Mouse (Mus musculus): ENCODE data around the gene Klf1. TPM values are rescaled to one million over a fixed set of nuclear protein-coding genes. Genes with fewer than 3 reads are reported as not detected.
A peak's percentile ranks its signal among the peaks of the same experiment; 100 is the strongest.

The Klf1 gene
- polyA plus RNA-seq, 1 experiment from 2014 or later: 0.91 TPM

DNA sequence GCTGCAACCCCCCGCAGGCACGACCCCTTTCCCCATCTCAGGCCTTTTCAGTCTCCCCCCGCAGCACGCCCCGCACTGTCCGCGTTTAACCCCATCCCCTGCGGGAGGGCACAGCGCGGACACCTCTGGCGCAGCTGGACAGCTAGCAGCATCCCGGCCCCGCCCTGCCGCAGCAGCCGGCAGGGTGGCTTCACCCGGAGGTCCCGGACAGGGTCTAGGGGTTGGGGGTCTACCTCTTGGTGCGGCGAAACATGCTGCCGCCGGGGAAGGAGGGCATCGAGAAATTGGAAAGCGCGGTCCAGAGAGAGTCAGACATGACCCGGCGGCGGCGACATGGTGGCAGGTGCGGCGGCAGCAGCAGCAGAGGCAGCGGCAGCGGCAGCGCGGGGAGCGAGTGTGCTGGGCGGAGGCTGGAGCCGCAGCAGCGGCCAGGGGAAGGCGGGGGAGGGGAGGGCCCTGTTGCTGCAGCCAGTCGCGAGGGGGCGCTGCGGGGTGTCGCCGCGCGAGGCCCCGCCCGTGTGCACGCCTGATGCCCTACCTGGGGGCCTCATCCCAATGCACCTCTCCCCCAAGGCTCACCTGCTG lies 35.3 kb downstream of the Klf1 start, which contains the start of gene Mast1:
TSS of gene Mast1 (minus strand) at position 398 of the 585 bp plus-strand sequence.
- Histone ChIP-seq H3K36me3 (replicated peaks; ENCODE audit: control insufficient read depth, insufficient read depth) (peaks cover 9% of the 10 kb centered on the region; the same call in 1 of the 2 replicates), H3K27ac (peak within 1 kb of the TSS; percentile 98), H3K4me1 (replicated peaks; ENCODE audit: control insufficient read depth, insufficient read depth, low read length) (peaks cover 30% of the 10 kb centered on the region), H3K27me3 (ENCODE audit: control insufficient read depth, insufficient read depth, low read length) (peaks cover 13% of the 10 kb centered on the region), H3K9ac (peak within 1 kb of the TSS; percentile 95), H3K4me2 (replicated peaks) (peak within 1 kb of the TSS; percentile 90), H3K9me3 (ENCODE audit: control insufficient read depth, low read length) (no peaks in the 10 kb centered on the region), H3K4me3 (replicated peaks; ENCODE audit: low read length) (peak within 1 kb of the TSS; percentile 81)
- WGBS: under 1% methylated on average over 50 of the region's 50 CpGs
- ATAC-seq (ENCODE audit: low FRiP score) (peak; percentile 76), DNase-seq (ENCODE audit: low spot score) (peak; percentile 84)

DNA sequence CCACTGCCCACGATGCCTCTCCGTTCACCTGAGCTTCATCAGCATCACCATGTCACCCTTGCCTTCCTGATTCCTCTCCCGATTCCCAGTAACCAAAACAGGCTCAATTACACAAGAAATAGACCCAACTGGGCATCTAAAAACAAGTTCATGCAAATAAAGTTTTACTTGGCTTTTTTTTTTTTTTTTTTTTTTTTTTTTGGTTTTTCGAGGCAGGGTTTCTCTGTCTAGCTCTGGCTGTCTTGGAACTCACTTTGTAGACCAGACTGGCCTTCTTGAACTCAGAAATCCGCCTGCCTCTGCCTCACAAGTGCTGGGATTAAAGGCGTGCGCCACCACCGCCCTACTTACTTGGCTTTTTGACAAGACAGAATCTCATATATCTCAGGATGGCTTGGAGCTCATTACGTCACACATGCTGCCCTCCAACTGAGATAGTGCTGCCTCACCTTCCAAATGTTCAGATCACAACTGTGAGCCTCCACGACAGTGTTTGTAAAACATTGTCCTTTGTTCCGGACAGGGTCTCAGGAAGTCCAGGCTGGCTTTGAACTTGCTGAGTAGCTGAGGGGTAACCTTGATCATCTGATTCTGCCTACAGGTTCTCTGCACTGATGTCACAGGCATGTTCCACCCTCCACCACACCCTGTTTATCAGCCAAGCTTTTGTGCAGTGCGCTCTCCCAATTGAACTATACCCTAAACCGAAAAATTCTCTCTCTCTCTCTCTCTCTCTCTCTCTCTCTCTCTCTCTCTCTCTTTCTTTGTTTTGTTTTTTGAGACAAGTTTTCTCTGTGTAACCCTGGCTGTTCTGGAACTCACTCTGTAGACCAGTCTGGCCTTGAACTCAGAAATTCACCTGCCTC lies 36.1 kb downstream of the Klf1 start:
- Histone ChIP-seq H3K36me3 (replicated peaks; ENCODE audit: control insufficient read depth, insufficient read depth) (peaks cover 1% of the 10 kb centered on the region; the same call in 1 of the 2 replicates), H3K4me1 (replicated peaks; ENCODE audit: control insufficient read depth, insufficient read depth, low read length) (peaks cover 30% of the 10 kb centered on the region), H3K9ac (peak overlapping the region; percentile 95), H3K4me3 (replicated peaks; ENCODE audit: low read length) (peak overlapping the region; percentile 81), H3K27ac (peak overlapping the region; percentile 98), H3K9me3 (ENCODE audit: control insufficient read depth, low read length) (no peaks in the 10 kb centered on the region), H3K27me3 (ENCODE audit: control insufficient read depth, insufficient read depth, low read length) (peaks cover 13% of the 10 kb centered on the region), H3K4me2 (replicated peaks) (peak overlapping the region; percentile 90)
- ATAC-seq (ENCODE audit: low FRiP score) (no peak), DNase-seq (ENCODE audit: low spot score) (no peak)
- 62% methylated on average over 12 of the region's 13 CpGs for WGBS

DNA sequence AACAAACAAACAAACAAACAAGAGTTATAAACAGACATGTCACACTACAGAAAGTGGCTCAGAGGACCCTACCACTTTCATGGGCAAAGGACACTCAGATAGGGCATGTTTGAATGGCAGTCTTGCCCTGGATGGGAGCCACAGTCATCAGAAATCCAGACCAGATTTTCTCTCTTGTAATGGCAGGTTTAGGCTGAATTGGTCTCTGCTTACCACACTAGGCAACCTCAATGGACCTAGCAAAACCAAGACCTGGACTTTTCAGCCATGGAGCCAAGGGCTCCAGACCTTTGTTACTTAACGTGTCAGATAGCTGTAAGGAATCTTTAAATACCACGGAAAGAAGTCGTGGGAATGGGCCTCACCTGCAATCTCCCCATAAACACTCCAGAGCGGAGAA lies 42.0 kb downstream of the Klf1 start:
- Histone ChIP-seq H3K36me3 (replicated peaks; ENCODE audit: control insufficient read depth, insufficient read depth) (no peaks in the 10 kb centered on the region), H3K4me1 (replicated peaks; ENCODE audit: control insufficient read depth, insufficient read depth, low read length) (peaks cover 27% of the 10 kb centered on the region), H3K4me3 (replicated peaks; ENCODE audit: low read length) (no peak overlapping the region), H3K27ac (no peak overlapping the region), H3K4me2 (replicated peaks) (peak overlapping the region; percentile 82), H3K27me3 (ENCODE audit: control insufficient read depth, insufficient read depth, low read length) (peaks cover 48% of the 10 kb centered on the region), H3K9me3 (ENCODE audit: control insufficient read depth, low read length) (no peaks in the 10 kb centered on the region), H3K9ac (no peak overlapping the region)
- WGBS: 22% methylated on average over 4 of the region's 4 CpGs
- DNase-seq (ENCODE audit: low spot score) (no peak), ATAC-seq (ENCODE audit: low FRiP score) (no peak)

DNA sequence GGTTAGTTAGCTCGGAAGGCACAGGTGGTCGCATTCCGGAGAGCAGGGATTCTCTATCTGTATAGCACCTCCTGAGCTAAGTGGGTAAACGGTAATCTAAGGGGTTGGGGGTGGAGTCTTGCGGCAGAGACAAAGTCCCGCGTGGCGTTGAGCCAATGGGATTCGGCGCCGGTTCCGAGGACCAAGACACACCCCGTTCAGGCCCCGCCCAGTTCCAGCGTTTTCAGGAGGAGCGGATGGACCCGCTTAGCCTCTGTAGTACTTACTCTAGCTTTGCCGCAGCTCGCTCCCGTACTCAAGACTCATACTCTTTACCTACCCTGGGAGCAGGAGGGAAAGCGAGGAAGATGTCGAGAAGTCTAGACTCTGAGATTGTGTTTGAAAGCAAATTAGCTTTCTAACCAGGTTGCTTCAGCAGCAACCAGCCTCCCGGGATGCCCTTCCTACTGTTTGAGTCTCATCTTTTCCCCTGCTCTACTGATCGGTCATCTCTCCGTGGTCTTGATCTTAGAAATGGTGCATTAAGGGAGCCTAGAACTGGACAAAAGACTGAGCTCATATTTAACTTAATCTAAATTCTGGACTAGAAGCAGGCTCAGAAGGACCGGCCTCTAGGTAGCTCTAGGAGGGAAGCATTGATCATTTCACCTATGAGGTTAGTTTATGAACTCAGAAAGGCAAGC lies 42.9 kb downstream of the Klf1 start:
- H3K27ac ChIP-seq: no peak overlapping the region
- 2% methylated on average over 26 of the region's 26 CpGs for WGBS
- H3K4me1 ChIP-seq (replicated peaks; ENCODE audit: control insufficient read depth, insufficient read depth, low read length): peaks cover 27% of the 10 kb centered on the region
- H3K36me3 ChIP-seq (replicated peaks; ENCODE audit: control insufficient read depth, insufficient read depth): no peaks in the 10 kb centered on the region
- peak overlapping the region; percentile 70 for H3K4me3 ChIP-seq (replicated peaks; ENCODE audit: low read length)
- DNase-seq (ENCODE audit: low spot score) (peak; percentile 65), ATAC-seq (ENCODE audit: low FRiP score) (0 out of 2 replicates have a peak, but pooled peaks have one; percentile 23)
- peak overlapping the region; percentile 82 for H3K4me2 ChIP-seq (replicated peaks)
- peaks cover 52% of the 10 kb centered on the region for H3K27me3 ChIP-seq (ENCODE audit: control insufficient read depth, insufficient read depth, low read length)
- no peaks in the 10 kb centered on the region for H3K9me3 ChIP-seq (ENCODE audit: control insufficient read depth, low read length)
- H3K9ac ChIP-seq: peak overlapping the region; percentile 87; the same call in 1 of the 2 replicates

DNA sequence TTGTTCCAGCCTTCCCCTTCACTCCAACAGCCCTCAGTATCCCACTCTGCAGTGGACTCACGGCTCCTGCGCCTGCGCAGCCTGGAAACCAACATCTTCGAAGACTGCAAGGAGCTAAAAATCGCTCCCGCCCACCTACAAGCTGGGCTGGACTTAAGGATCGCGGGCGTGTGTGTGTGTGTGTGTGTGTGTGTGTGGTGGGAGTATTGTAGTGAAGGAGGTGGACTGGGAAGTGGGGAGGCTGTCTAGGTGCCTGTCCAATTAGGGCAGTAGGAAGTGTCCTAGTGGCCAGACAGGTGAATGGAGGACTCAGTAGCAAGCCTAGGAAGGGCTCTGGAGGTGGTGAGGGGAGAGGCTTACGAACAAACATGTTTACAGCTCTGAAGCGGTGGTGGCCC lies 43.5 kb downstream of the Klf1 start:
- Histone ChIP-seq H3K4me1 (replicated peaks; ENCODE audit: control insufficient read depth, insufficient read depth, low read length) (peaks cover 27% of the 10 kb centered on the region), H3K9me3 (ENCODE audit: control insufficient read depth, low read length) (no peaks in the 10 kb centered on the region), H3K27ac (peak overlapping the region; percentile 87), H3K4me3 (replicated peaks; ENCODE audit: low read length) (peak overlapping the region; percentile 70), H3K9ac (peak overlapping the region; percentile 87), H3K27me3 (ENCODE audit: control insufficient read depth, insufficient read depth, low read length) (peaks cover 57% of the 10 kb centered on the region), H3K4me2 (replicated peaks) (peak overlapping the region; percentile 82), H3K36me3 (replicated peaks; ENCODE audit: control insufficient read depth, insufficient read depth) (no peaks in the 10 kb centered on the region)
- ATAC-seq (ENCODE audit: low FRiP score) (peak; percentile 58), DNase-seq (ENCODE audit: low spot score) (peak; percentile 53)
- 4% methylated on average over 11 of the region's 11 CpGs for WGBS

DNA sequence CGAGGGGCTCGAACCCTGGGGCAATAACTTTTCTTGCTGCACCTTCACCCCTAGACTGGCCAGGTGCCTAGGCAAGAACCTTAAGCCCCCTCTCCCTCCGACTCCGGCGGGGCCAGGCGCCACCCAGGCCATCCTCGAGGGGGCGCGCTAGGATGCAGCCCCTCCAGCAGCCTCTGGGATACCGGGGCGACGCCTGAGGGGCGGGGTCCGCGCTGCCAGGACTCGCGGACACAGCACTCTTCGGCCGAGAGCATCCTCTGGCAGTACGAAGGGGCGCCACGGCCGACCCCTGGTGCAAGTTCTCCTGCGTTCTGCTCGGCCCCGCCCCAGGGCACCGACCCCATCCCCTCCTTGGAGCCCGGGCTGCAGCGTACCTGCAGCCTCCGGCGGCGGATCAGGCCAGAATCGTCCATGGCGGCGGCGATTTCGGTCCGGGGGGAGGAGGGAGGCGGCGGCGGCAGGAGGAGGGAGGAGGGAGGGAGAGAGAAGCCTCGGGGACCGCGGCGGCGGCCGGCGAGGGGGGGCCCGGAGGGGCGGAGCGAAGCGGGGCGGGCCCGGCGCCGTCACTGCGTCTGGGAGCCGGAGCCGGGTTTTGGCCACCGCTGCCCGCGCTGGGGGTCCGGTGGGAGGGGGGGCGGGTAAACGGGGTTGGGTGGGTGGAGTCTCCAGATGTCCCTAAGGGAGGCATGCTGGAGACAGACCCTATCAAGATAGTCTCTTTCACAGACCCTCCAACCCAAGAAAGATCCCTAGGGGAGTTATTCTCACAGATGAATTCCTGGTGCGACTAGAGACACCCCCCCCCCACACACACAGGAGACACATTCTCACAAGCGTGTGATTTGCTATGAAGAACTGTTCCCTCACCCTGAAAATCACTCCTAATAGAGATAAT lies 44.2 kb downstream of the Klf1 start:
- peaks cover 27% of the 10 kb centered on the region for H3K4me1 ChIP-seq (replicated peaks; ENCODE audit: control insufficient read depth, insufficient read depth, low read length)
- H3K4me2 ChIP-seq (replicated peaks): peak overlapping the region; percentile 82
- H3K27me3 ChIP-seq (ENCODE audit: control insufficient read depth, insufficient read depth, low read length): peaks cover 64% of the 10 kb centered on the region
- ATAC-seq (ENCODE audit: low FRiP score) (peak; percentile 65), DNase-seq (ENCODE audit: low spot score) (no peak)
- H3K36me3 ChIP-seq (replicated peaks; ENCODE audit: control insufficient read depth, insufficient read depth): no peaks in the 10 kb centered on the region
- H3K9me3 ChIP-seq (ENCODE audit: control insufficient read depth, low read length): no peaks in the 10 kb centered on the region
- 2% methylated on average over 51 of the region's 67 CpGs for WGBS
- H3K4me3 ChIP-seq (replicated peaks; ENCODE audit: low read length): peak overlapping the region; percentile 70
- peak overlapping the region; percentile 87 for H3K9ac ChIP-seq
- H3K27ac ChIP-seq: peak overlapping the region; percentile 87

DNA sequence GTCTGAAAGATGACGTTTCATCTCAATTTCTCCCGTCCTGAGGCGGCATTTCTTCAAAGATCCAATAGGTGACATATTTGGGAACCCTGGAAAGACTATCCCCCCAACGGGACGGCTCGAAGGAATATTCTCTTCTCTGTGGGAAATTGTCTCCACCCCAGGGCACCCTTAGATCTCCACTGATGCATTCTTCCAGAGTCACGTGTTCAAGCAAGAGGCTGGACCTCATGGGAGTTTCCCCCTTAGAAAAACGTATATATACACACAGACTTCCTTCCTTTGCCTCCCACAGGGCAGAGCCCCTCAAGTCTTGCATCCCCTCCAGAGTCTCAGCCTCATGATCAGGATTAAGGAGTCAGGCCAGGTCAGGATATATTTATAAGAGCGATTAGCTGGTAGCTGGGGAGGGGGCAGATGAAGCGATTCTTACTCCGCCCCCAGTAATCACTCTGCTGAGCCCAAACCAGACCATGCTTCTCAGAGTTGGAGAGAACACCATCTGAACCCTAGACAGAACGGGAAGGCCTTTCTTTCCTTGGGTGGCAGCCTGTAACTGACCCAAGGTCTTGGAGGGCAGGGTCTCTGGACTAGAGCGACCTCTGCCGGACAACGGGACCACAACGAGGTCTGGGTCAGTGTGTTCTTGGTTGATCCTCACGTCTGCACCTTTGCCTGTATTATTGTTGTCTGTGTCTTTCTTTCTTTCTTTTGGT lies 45.0 kb downstream of the Klf1 start, which contains the start of gene Rtbdn:
TSS of gene Rtbdn (plus strand) at position 464 of the 713 bp plus-strand sequence.
- H3K27ac ChIP-seq: peak within 1 kb of the TSS; percentile 87
- WGBS: 6% methylated on average over 17 of the region's 17 CpGs
- H3K9me3 ChIP-seq (ENCODE audit: control insufficient read depth, low read length): no peaks in the 10 kb centered on the region
- peaks cover 66% of the 10 kb centered on the region for H3K27me3 ChIP-seq (ENCODE audit: control insufficient read depth, insufficient read depth, low read length)
- peaks cover 27% of the 10 kb centered on the region for H3K4me1 ChIP-seq (replicated peaks; ENCODE audit: control insufficient read depth, insufficient read depth, low read length)
- ATAC-seq (ENCODE audit: low FRiP score): no peak
- peak within 1 kb of the TSS; percentile 87 for H3K9ac ChIP-seq
- DNase-seq (ENCODE audit: low spot score): peak; percentile 40
- H3K4me3 ChIP-seq (replicated peaks; ENCODE audit: low read length): peak within 1 kb of the TSS; percentile 70
- peak within 1 kb of the TSS; percentile 82 for H3K4me2 ChIP-seq (replicated peaks)
- no peaks in the 10 kb centered on the region for H3K36me3 ChIP-seq (replicated peaks; ENCODE audit: control insufficient read depth, insufficient read depth)

DNA sequence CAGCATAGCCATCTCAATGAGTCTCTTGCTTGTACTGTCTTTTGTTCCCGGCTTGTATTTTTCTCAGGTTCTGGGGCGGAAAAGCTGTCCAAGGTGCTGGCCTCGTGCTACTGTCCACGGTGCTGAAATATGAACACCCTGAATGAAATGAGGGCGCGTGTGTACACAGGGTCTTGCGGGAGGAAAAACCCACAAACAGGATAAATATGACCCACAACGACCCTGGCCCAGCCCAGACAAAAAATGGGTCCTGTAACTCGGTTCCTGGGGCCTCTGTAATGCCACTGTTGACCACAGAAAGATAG lies 45.5 kb downstream of the Klf1 start:
- H3K9me3 ChIP-seq (ENCODE audit: control insufficient read depth, low read length): no peaks in the 10 kb centered on the region
- H3K4me1 ChIP-seq (replicated peaks; ENCODE audit: control insufficient read depth, insufficient read depth, low read length): peaks cover 27% of the 10 kb centered on the region
- peaks cover 68% of the 10 kb centered on the region for H3K27me3 ChIP-seq (ENCODE audit: control insufficient read depth, insufficient read depth, low read length)
- peak overlapping the region; percentile 87; the same call in 1 of the 2 replicates for H3K9ac ChIP-seq
- H3K36me3 ChIP-seq (replicated peaks; ENCODE audit: control insufficient read depth, insufficient read depth): no peaks in the 10 kb centered on the region
- peak overlapping the region; percentile 82 for H3K4me2 ChIP-seq (replicated peaks)
- peak overlapping the region; percentile 70 for H3K4me3 ChIP-seq (replicated peaks; ENCODE audit: low read length)
- H3K27ac ChIP-seq: no peak overlapping the region; the same call in 1 of the 2 replicates
- ATAC-seq (ENCODE audit: low FRiP score) (no peak), DNase-seq (ENCODE audit: low spot score) (peak; percentile 42)
- WGBS: 11% methylated on average over 9 of the region's 9 CpGs
